1 mouse cellular context compared by ENCODE assay signal in the genomic region with DNA sequence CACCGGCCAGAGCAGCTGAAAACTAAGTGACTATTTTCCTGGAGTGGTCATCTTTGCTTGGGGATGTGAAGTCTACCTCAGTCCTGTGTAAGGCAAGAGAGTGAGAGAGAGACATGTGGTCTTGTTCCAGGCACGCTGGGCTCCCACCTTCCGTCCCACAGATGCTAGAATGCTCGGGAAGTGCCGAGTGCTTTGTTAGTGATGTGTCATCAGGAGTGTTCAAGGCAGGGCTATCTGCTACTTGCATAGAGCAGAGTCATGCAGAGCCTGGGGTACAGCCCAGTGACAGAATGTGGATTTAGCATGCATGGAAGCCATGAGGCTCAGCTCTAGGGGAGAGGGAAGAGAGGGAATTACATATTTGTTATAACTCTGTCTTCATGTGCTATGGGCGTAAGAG.
TF ChIP-seq lines count a peak whose summit lies in the region.

No protein-coding gene starts in this region.

TF ChIP-seq in ES-E14, 5 proteins besides CTCF, POLR2A, EP300 and RAD21:
- TF ChIP-seq ZC3H11A (IDR thresholded peaks at IDR 0.05; ENCODE audit: borderline replicate concordance, low read depth, low read length) (no peak), ZNF384 (IDR thresholded peaks at IDR 0.05; ENCODE audit: low read depth, low read length) (no peak), CHD2 (IDR thresholded peaks at IDR 0.05; ENCODE audit: low read depth, low read length) (no peak), MAFK (IDR thresholded peaks at IDR 0.05; ENCODE audit: insufficient read depth, low read depth, low read length) (no peak), HCFC1 (IDR thresholded peaks at IDR 0.05; ENCODE audit: borderline replicate concordance, insufficient read depth, low read length) (no peak)
